Mouse (Mus musculus) ES-Bruce4 (cell line): ENCODE results near the gene Atg16l2.

ENCODE experiments used
- CTCF ChIP-seq: IDR thresholded peaks from one replicate; pipeline ENCODE4 v1.8.1; 2011; ENCODE audit warnings: low read depth, low read length
- EP300 ChIP-seq: IDR thresholded peaks from 2 replicates; pipeline ENCODE4 v1.6.1; 2011; ENCODE audit warnings: low read depth, low read length; ENCODE audit not compliant: insufficient read depth
- POLR2A ChIP-seq: IDR thresholded peaks from one replicate; pipeline ENCODE4 v1.8.1; 2011; ENCODE audit warnings: low read length; ENCODE audit not compliant: insufficient read depth

GRCm38 (mm10) chr7:101261941-101262546 lies 40.0 kb downstream of the Atg16l2 start:
- TF ChIP-seq CTCF (no peak), EP300 (no peak), POLR2A (no peak)
